Mouse (Mus musculus): ENCODE data around the gene Sik3. TPM values are rescaled to one million over a fixed set of nuclear protein-coding genes. Genes with fewer than 3 reads are reported as not detected.

The Sik3 gene
- polyA plus RNA-seq, 1 experiment from 2014 or later: 8.9 TPM

GRCm38 (mm10) chr9:46067691-46068090 lies 55.1 kb downstream of the Sik3 start:
- Histone ChIP-seq H3K27me3 (replicated peaks; ENCODE audit: insufficient read depth, low read length) (no peaks in the 10 kb centered on the region), H3K27ac (ENCODE audit: low read length) (no peak overlapping the region), H3K36me3 (ENCODE audit: insufficient read depth, low read length) (no peaks in the 10 kb centered on the region), H3K9me3 (ENCODE audit: low read length) (no peaks in the 10 kb centered on the region), H3K4me1 (ENCODE audit: insufficient read depth, low read depth, low read length) (peaks cover 18% of the 10 kb centered on the region; the same call in 1 of the 2 replicates), H3K4me2 (replicated peaks; ENCODE audit: low read depth, low read length) (no peak overlapping the region), H3K9ac (replicated peaks; ENCODE audit: low read depth) (no peak overlapping the region), H3K4me3 (ENCODE audit: low read depth, low read length) (no peak overlapping the region)
- peak; percentile 34 for DNase-seq (ENCODE audit: low spot score)
- 65% methylated on average over 7 of the region's 7 CpGs for WGBS
- TF ChIP-seq CTCF (IDR thresholded peaks at IDR 0.05) (no peak), EP300 (IDR thresholded peaks at IDR 0.05) (no peak)
- no peak for ATAC-seq

GRCm38 (mm10) chr9:46069013-46069412 lies 56.4 kb downstream of the Sik3 start:
- DNase-seq (ENCODE audit: low spot score) (no peak), ATAC-seq (no peak)
- TF ChIP-seq EP300 (IDR thresholded peaks at IDR 0.05) (no peak), CTCF (IDR thresholded peaks at IDR 0.05) (no peak)
- Histone ChIP-seq H3K36me3 (ENCODE audit: insufficient read depth, low read length) (no peaks in the 10 kb centered on the region), H3K4me1 (ENCODE audit: insufficient read depth, low read depth, low read length) (peaks cover 18% of the 10 kb centered on the region; the same call in 1 of the 2 replicates), H3K9me3 (ENCODE audit: low read length) (no peaks in the 10 kb centered on the region), H3K4me3 (ENCODE audit: low read depth, low read length) (no peak overlapping the region), H3K27me3 (replicated peaks; ENCODE audit: insufficient read depth, low read length) (no peaks in the 10 kb centered on the region), H3K4me2 (replicated peaks; ENCODE audit: low read depth, low read length) (no peak overlapping the region), H3K9ac (replicated peaks; ENCODE audit: low read depth) (no peak overlapping the region), H3K27ac (ENCODE audit: low read length) (no peak overlapping the region)
- 77% methylated on average over 4 of the region's 4 CpGs for whole genome bisulfite sequencing

- H3K4me1 ChIP-seq (ENCODE audit: insufficient read depth, low read depth, low read length): peaks cover 13% of the 10 kb centered on the region; the same call in 1 of the 2 replicates
- no peak overlapping the region for H3K4me3 ChIP-seq (ENCODE audit: low read depth, low read length)
- 0 out of 2 replicates have a peak overlapping the region, but pooled peaks have one; percentile 20 for H3K27ac ChIP-seq (ENCODE audit: low read length)
- DNase-seq (ENCODE audit: low spot score) (peak; percentile 26), ATAC-seq (peak; percentile 38; the same call in 1 of the 2 replicates)
- no peaks in the 10 kb centered on the region for H3K36me3 ChIP-seq (ENCODE audit: insufficient read depth, low read length)
- no peaks in the 10 kb centered on the region for H3K27me3 ChIP-seq (replicated peaks; ENCODE audit: insufficient read depth, low read length)
- H3K4me2 ChIP-seq (replicated peaks; ENCODE audit: low read depth, low read length): no peak overlapping the region
- no peaks in the 10 kb centered on the region for H3K9me3 ChIP-seq (ENCODE audit: low read length)
- H3K9ac ChIP-seq (replicated peaks; ENCODE audit: low read depth): no peak overlapping the region
- no peak for TF ChIP-seq EP300 (IDR thresholded peaks at IDR 0.05)
- peak; percentile 37 for TF ChIP-seq CTCF (IDR thresholded peaks at IDR 0.05)
- WGBS: 70% methylated on average over 9 of the region's 9 CpGs
Observed at GRCm38 (mm10) chr9:46072101-46072835, 59.6 kb downstream of the Sik3 start.

GRCm38 (mm10) chr9:46073443-46073842 lies 60.8 kb downstream of the Sik3 start:
- no peak overlapping the region for H3K9ac ChIP-seq (replicated peaks; ENCODE audit: low read depth)
- ATAC-seq (no peak), DNase-seq (ENCODE audit: low spot score) (no peak)
- 71% methylated on average over 3 of the region's 3 CpGs for WGBS
- no peak overlapping the region for H3K4me2 ChIP-seq (replicated peaks; ENCODE audit: low read depth, low read length)
- H3K27ac ChIP-seq (ENCODE audit: low read length): no peak overlapping the region
- TF ChIP-seq CTCF (IDR thresholded peaks at IDR 0.05) (no peak), EP300 (IDR thresholded peaks at IDR 0.05) (no peak)
- H3K4me1 ChIP-seq (ENCODE audit: insufficient read depth, low read depth, low read length): peaks cover 6% of the 10 kb centered on the region; the same call in 1 of the 2 replicates
- no peaks in the 10 kb centered on the region for H3K27me3 ChIP-seq (replicated peaks; ENCODE audit: insufficient read depth, low read length)
- no peaks in the 10 kb centered on the region for H3K9me3 ChIP-seq (ENCODE audit: low read length)
- no peaks in the 10 kb centered on the region for H3K36me3 ChIP-seq (ENCODE audit: insufficient read depth, low read length)
- no peak overlapping the region for H3K4me3 ChIP-seq (ENCODE audit: low read depth, low read length)

- TF ChIP-seq EP300 (IDR thresholded peaks at IDR 0.05) (no peak), CTCF (IDR thresholded peaks at IDR 0.05) (no peak)
- Histone ChIP-seq H3K4me1 (ENCODE audit: insufficient read depth, low read depth, low read length) (peaks cover 6% of the 10 kb centered on the region; the same call in 1 of the 2 replicates), H3K36me3 (ENCODE audit: insufficient read depth, low read length) (no peaks in the 10 kb centered on the region), H3K9me3 (ENCODE audit: low read length) (no peaks in the 10 kb centered on the region), H3K27ac (ENCODE audit: low read length) (no peak overlapping the region), H3K4me3 (ENCODE audit: low read depth, low read length) (no peak overlapping the region), H3K4me2 (replicated peaks; ENCODE audit: low read depth, low read length) (no peak overlapping the region), H3K27me3 (replicated peaks; ENCODE audit: insufficient read depth, low read length) (no peaks in the 10 kb centered on the region), H3K9ac (replicated peaks; ENCODE audit: low read depth) (no peak overlapping the region)
- no peak for DNase-seq (ENCODE audit: low spot score)
- WGBS: 64% methylated on average over 2 of the region's 2 CpGs
- ATAC-seq: no peak
Observed at GRCm38 (mm10) chr9:46075578-46075977, 63.0 kb downstream of the Sik3 start.

GRCm38 (mm10) chr9:46082381-46082821 lies 69.8 kb downstream of the Sik3 start:
- no peak for TF ChIP-seq CTCF (IDR thresholded peaks at IDR 0.05)
- TF ChIP-seq EP300 (IDR thresholded peaks at IDR 0.05): no peak
- no peak overlapping the region for H3K9ac ChIP-seq (replicated peaks; ENCODE audit: low read depth)
- H3K36me3 ChIP-seq (ENCODE audit: insufficient read depth, low read length): no peaks in the 10 kb centered on the region
- no peak overlapping the region for H3K4me3 ChIP-seq (ENCODE audit: low read depth, low read length)
- DNase-seq (ENCODE audit: low spot score): no peak
- 46% methylated on average over 6 of the region's 6 CpGs for WGBS
- no peaks in the 10 kb centered on the region for H3K27me3 ChIP-seq (replicated peaks; ENCODE audit: insufficient read depth, low read length)
- peaks cover 16% of the 10 kb centered on the region; the same call in 1 of the 2 replicates for H3K4me1 ChIP-seq (ENCODE audit: insufficient read depth, low read depth, low read length)
- ATAC-seq: peak; percentile 25
- H3K4me2 ChIP-seq (replicated peaks; ENCODE audit: low read depth, low read length): no peak overlapping the region
- H3K27ac ChIP-seq (ENCODE audit: low read length): no peak overlapping the region
- no peaks in the 10 kb centered on the region for H3K9me3 ChIP-seq (ENCODE audit: low read length)

All from lung, postnatal 0 days (tissue).